Mouse (Mus musculus) heart, postnatal 0 days (tissue): ENCODE results near the gene Clybl.

ENCODE experiments used
- CTCF ChIP-seq: IDR thresholded peaks from 2 replicates; pipeline ENCODE4 v1.5.1; 2016; ENCODE audit warnings: antibody characterized with exemption, control low read depth, low read depth
- EP300 ChIP-seq: IDR thresholded peaks from 2 replicates; pipeline ENCODE4 v1.6.1; 2016; ENCODE audit warnings: antibody characterized with exemption, low read depth

DNA sequence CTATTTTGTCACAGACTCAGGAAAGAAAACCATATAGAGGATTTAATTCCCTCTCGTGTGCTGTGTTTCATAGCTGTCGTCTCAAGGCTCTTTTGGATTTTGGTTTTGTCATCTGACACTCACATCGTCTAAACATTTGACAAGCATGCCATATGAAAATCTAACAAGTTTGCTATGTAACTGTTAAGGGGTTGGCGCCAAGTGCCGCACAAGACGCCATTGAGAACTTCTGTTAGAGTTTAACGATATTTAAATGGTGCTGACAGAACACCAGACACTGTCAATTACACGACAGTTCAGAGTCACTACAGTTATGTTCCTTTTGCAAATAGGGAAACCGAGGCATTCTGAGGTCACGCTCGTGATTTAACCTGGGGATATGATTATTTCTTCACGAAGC lies 134.2 kb downstream of the Clybl start:
- no peak for TF ChIP-seq CTCF
- TF ChIP-seq EP300 = no peak
